In genomic region chr2:147967829-147968529, GRCm38 (mm10) we compare ENCODE assay signal across 18 mouse cellular contexts.
DNase-seq lines count a peak whose midpoint lies in the region; ATAC-seq and TF ChIP-seq lines count a peak whose summit lies in the region.
"Had no signal": no experiment of that assay in that cellular context is flagged by ENCODE, and none has a peak within 500 bp of the region (broad histone marks: within the 10 kb centered on the region; RNA-seq: fewer than 3 reads in every experiment).

No protein-coding gene starts in this region.

- no peak for TF ChIP-seq POLR2A in small intestine, adult 2 months (IDR thresholded peaks at IDR 0.05; ENCODE audit: low read depth, low read length)

- no peak overlapping the region; the same call in 1 of the 2 replicates for H3K4me2 ChIP-seq in lung, embryonic 15.5 days
- peak overlapping the region; percentile 19; the same call in 1 of the 2 replicates for H3K4me2 ChIP-seq in forebrain, embryonic 15.5 days (replicated peaks)
- H3K4me2 ChIP-seq in intestine, postnatal 0 days (replicated peaks; ENCODE audit: low read depth), result peak overlapping the region; percentile 54
- H3K4me2 ChIP-seq: embryonic facial prominence, embryonic 13.5 days; heart, embryonic 13.5 days; limb, embryonic 12.5 days; midbrain, embryonic 12.5 days had no signal

- DNase-seq in lung, postnatal 14 days, result no peak
- no peak for DNase-seq in adrenal gland, adult 8-10 months
- DNase-seq in cerebellum, postnatal 36 days, result no peak
- DNase-seq: adrenal gland, postnatal 36 days; cerebellum, adult 2 months; heart, postnatal 36 days; spleen, adult 18-20 months; thymus, postnatal 25 days had no signal

- no peaks in the 10 kb centered on the region; the same call in 1 of the 2 replicates for H3K4me1 ChIP-seq in lung, embryonic 15.5 days
- H3K4me1 ChIP-seq in forebrain, embryonic 15.5 days, result peaks cover 5% of the 10 kb centered on the region; the same call in 1 of the 2 replicates
- 0 out of 2 replicates have a peak, but pooled peaks cover 3% of the 10 kb centered on the region for H3K4me1 ChIP-seq in intestine, postnatal 0 days (replicated peaks; ENCODE audit: control insufficient read depth, insufficient read depth, low read length)
- H3K4me1 ChIP-seq in small intestine, adult 2 months (ENCODE audit: control insufficient read depth, insufficient read depth, insufficient read length, low read length), result peaks cover 3% of the 10 kb centered on the region; the same call in 1 of the 2 replicates
- H3K4me1 ChIP-seq: embryonic facial prominence, embryonic 13.5 days; heart, embryonic 13.5 days; limb, embryonic 12.5 days had no signal

- H3K4me3 ChIP-seq in lung, embryonic 15.5 days, result no peak overlapping the region
- no peak overlapping the region for H3K4me3 ChIP-seq in forebrain, embryonic 15.5 days
- peak overlapping the region; percentile 7; the same call in 1 of the 2 replicates for H3K4me3 ChIP-seq in intestine, postnatal 0 days (ENCODE audit: low read depth, low read length)
- peak overlapping the region; percentile 25; the same call in 1 of the 2 replicates for H3K4me3 ChIP-seq in small intestine, adult 2 months (ENCODE audit: low read depth, low read length)
- H3K4me3 ChIP-seq: embryonic facial prominence, embryonic 13.5 days; heart, embryonic 13.5 days; limb, embryonic 12.5 days; midbrain, embryonic 12.5 days; myocyte had no signal

- peak overlapping the region; percentile 76 for H3K27ac ChIP-seq in lung, embryonic 15.5 days
- H3K27ac ChIP-seq in forebrain, embryonic 15.5 days (replicated peaks), result no peak overlapping the region
- no peak overlapping the region for H3K27ac ChIP-seq in intestine, postnatal 0 days (ENCODE audit: low read depth, low read length)
- H3K27ac ChIP-seq in small intestine, adult 2 months (ENCODE audit: insufficient read depth, low read depth, low read length), result peak overlapping the region; percentile 41; the same call in 1 of the 2 replicates
- H3K27ac ChIP-seq: embryonic facial prominence, embryonic 13.5 days; heart, embryonic 13.5 days; limb, embryonic 12.5 days had no signal

- no peak overlapping the region for H3K9ac ChIP-seq in lung, embryonic 15.5 days
- no peak overlapping the region for H3K9ac ChIP-seq in forebrain, embryonic 15.5 days (replicated peaks)
- H3K9ac ChIP-seq in intestine, postnatal 0 days (ENCODE audit: low read depth, low read length), result no peak overlapping the region
- H3K9ac ChIP-seq: embryonic facial prominence, embryonic 13.5 days; heart, embryonic 13.5 days; limb, embryonic 12.5 days; midbrain, embryonic 12.5 days had no signal

- WGBS in lung, embryonic 15.5 days, result 59% methylated on average over 9 of the region's 9 CpGs
- 30% methylated on average over 9 of the region's 9 CpGs for WGBS in forebrain, embryonic 15.5 days
- 34% methylated on average over 9 of the region's 9 CpGs for WGBS in intestine, postnatal 0 days
- 20% methylated on average over 9 of the region's 9 CpGs for WGBS in small intestine, adult 2 months

- no peaks in the 10 kb centered on the region for H3K27me3 ChIP-seq in lung, embryonic 15.5 days
- H3K27me3 ChIP-seq in forebrain, embryonic 15.5 days, result no peaks in the 10 kb centered on the region
- peaks cover 3% of the 10 kb centered on the region; the same call in 1 of the 2 replicates for H3K27me3 ChIP-seq in intestine, postnatal 0 days (replicated peaks; ENCODE audit: control insufficient read depth, insufficient read depth, low read length)
- no peaks in the 10 kb centered on the region for H3K27me3 ChIP-seq in small intestine, adult 2 months (ENCODE audit: control insufficient read depth, insufficient read depth, low read length)
- H3K27me3 ChIP-seq: limb, embryonic 12.5 days had no signal

- TF ChIP-seq CTCF in intestine, postnatal 0 days (IDR thresholded peaks at IDR 0.05; ENCODE audit: low read depth), result no peak
- TF ChIP-seq CTCF in small intestine, adult 2 months (IDR thresholded peaks at IDR 0.05; ENCODE audit: extremely low read depth, insufficient read length, insufficient replicate concordance, low read depth, low read length), result no peak

- no peaks in the 10 kb centered on the region for H3K9me3 ChIP-seq in lung, embryonic 15.5 days
- no peaks in the 10 kb centered on the region for H3K9me3 ChIP-seq in forebrain, embryonic 15.5 days
- no peaks in the 10 kb centered on the region for H3K9me3 ChIP-seq in intestine, postnatal 0 days (ENCODE audit: control insufficient read depth)
- H3K9me3 ChIP-seq: embryonic facial prominence, embryonic 13.5 days; heart, embryonic 13.5 days; limb, embryonic 12.5 days; midbrain, embryonic 12.5 days had no signal

- ATAC-seq in lung, embryonic 15.5 days (ENCODE audit: borderline replicate concordance, extremely low read depth, low FRiP score, low TSS enrichment), result no peak
- ATAC-seq in forebrain, embryonic 15.5 days (replicated peaks), result no peak
- ATAC-seq in intestine, postnatal 0 days, result peak; percentile 51
- ATAC-seq: hindbrain, embryonic 16.5 days had no signal

- H3K36me3 ChIP-seq in lung, embryonic 15.5 days, result no peaks in the 10 kb centered on the region
- no peaks in the 10 kb centered on the region for H3K36me3 ChIP-seq in forebrain, embryonic 15.5 days
- H3K36me3 ChIP-seq in intestine, postnatal 0 days (ENCODE audit: control insufficient read depth, insufficient read depth), result no peaks in the 10 kb centered on the region
- H3K36me3 ChIP-seq in small intestine, adult 2 months (ENCODE audit: control insufficient read depth, insufficient read depth, low read length), result no peaks in the 10 kb centered on the region
- H3K36me3 ChIP-seq: embryonic facial prominence, embryonic 13.5 days; heart, embryonic 13.5 days; limb, embryonic 12.5 days; midbrain, embryonic 12.5 days had no signal

Comparison
In these comparisons a context has a peak if more than half of its experiments do, and no peak if none do; other contexts are left out.
1. H3K27ac ChIP-seq: peak in lung, embryonic 15.5 days (single experiment) and small intestine, adult 2 months (single experiment); none in forebrain, embryonic 15.5 days (single experiment) and intestine, postnatal 0 days (single experiment).
2. H3K4me3 ChIP-seq: peak in intestine, postnatal 0 days (single experiment) and small intestine, adult 2 months (single experiment); none in lung, embryonic 15.5 days (single experiment) and forebrain, embryonic 15.5 days (single experiment).